Mouse (Mus musculus): Measurements from ENCODE around the gene Tnfrsf11a. TPM values are rescaled to one million over a fixed set of nuclear protein-coding genes. Genes with fewer than 3 reads are reported as not detected.

The Tnfrsf11a gene
- polyA plus RNA-seq, 1 experiment: 2.6 TPM

- Histone ChIP-seq H3K36me3 (ENCODE audit: control insufficient read depth, insufficient read depth, low read length) (no peaks in the 10 kb centered on the region), H3K4me3 (ENCODE audit: insufficient read depth, low read depth, low read length) (no peak overlapping the region), H3K27ac (ENCODE audit: insufficient read depth, low read depth, low read length) (no peak overlapping the region), H3K27me3 (replicated peaks; ENCODE audit: control insufficient read depth, insufficient read depth, low read length) (no peaks in the 10 kb centered on the region), H3K4me1 (ENCODE audit: control insufficient read depth, insufficient read depth, low read length) (no peaks in the 10 kb centered on the region)
- 74% methylated on average over 4 of the region's 4 CpGs for WGBS
- no peak for DNase-seq
- TF ChIP-seq CTCF (conservative IDR thresholded peaks at IDR 0.05; ENCODE audit: insufficient read depth, insufficient read length, low read depth, low read length) (no peak), POLR2A (IDR thresholded peaks at IDR 0.05; ENCODE audit: low read depth, low read length) (no peak)
These were observed 44.5 kb downstream of the Tnfrsf11a start for GRCm38 (mm10) chr1:105824980-105825379.

GRCm38 (mm10) chr1:105827374-105827773, 46.9 kb downstream of the Tnfrsf11a start:
- H3K27ac ChIP-seq (ENCODE audit: insufficient read depth, low read depth, low read length): no peak overlapping the region
- DNase-seq: no peak
- TF ChIP-seq POLR2A (IDR thresholded peaks at IDR 0.05; ENCODE audit: low read depth, low read length) (no peak), CTCF (conservative IDR thresholded peaks at IDR 0.05; ENCODE audit: insufficient read depth, insufficient read length, low read depth, low read length) (no peak)
- no peaks in the 10 kb centered on the region for H3K4me1 ChIP-seq (ENCODE audit: control insufficient read depth, insufficient read depth, low read length)
- no peaks in the 10 kb centered on the region for H3K36me3 ChIP-seq (ENCODE audit: control insufficient read depth, insufficient read depth, low read length)
- H3K27me3 ChIP-seq (replicated peaks; ENCODE audit: control insufficient read depth, insufficient read depth, low read length): no peaks in the 10 kb centered on the region
- no peak overlapping the region for H3K4me3 ChIP-seq (ENCODE audit: insufficient read depth, low read depth, low read length)
- 87% methylated on average over 7 of the region's 7 CpGs for WGBS

GRCm38 (mm10) chr1:105827786-105828345, 47.3 kb downstream of the Tnfrsf11a start:
- H3K4me1 ChIP-seq (ENCODE audit: control insufficient read depth, insufficient read depth, low read length): no peaks in the 10 kb centered on the region
- no peak overlapping the region for H3K27ac ChIP-seq (ENCODE audit: insufficient read depth, low read depth, low read length)
- H3K4me3 ChIP-seq (ENCODE audit: insufficient read depth, low read depth, low read length): no peak overlapping the region
- no peak for DNase-seq
- no peaks in the 10 kb centered on the region for H3K36me3 ChIP-seq (ENCODE audit: control insufficient read depth, insufficient read depth, low read length)
- 88% methylated on average over 8 of the region's 8 CpGs for WGBS
- TF ChIP-seq POLR2A (IDR thresholded peaks at IDR 0.05; ENCODE audit: low read depth, low read length) (no peak), CTCF (conservative IDR thresholded peaks at IDR 0.05; ENCODE audit: insufficient read depth, insufficient read length, low read depth, low read length) (no peak)
- no peaks in the 10 kb centered on the region for H3K27me3 ChIP-seq (replicated peaks; ENCODE audit: control insufficient read depth, insufficient read depth, low read length)

GRCm38 (mm10) chr1:105829171-105829570, 48.7 kb downstream of the Tnfrsf11a start:
- TF ChIP-seq POLR2A (IDR thresholded peaks at IDR 0.05; ENCODE audit: low read depth, low read length) (no peak), CTCF (conservative IDR thresholded peaks at IDR 0.05; ENCODE audit: insufficient read depth, insufficient read length, low read depth, low read length) (no peak)
- DNase-seq: peak; percentile 32
- H3K36me3 ChIP-seq (ENCODE audit: control insufficient read depth, insufficient read depth, low read length): no peaks in the 10 kb centered on the region
- H3K4me1 ChIP-seq (ENCODE audit: control insufficient read depth, insufficient read depth, low read length): no peaks in the 10 kb centered on the region
- 53% methylated on average over 5 of the region's 5 CpGs for WGBS
- no peak overlapping the region for H3K27ac ChIP-seq (ENCODE audit: insufficient read depth, low read depth, low read length)
- no peaks in the 10 kb centered on the region for H3K27me3 ChIP-seq (replicated peaks; ENCODE audit: control insufficient read depth, insufficient read depth, low read length)
- no peak overlapping the region for H3K4me3 ChIP-seq (ENCODE audit: insufficient read depth, low read depth, low read length)

- Histone ChIP-seq H3K4me1 (ENCODE audit: control insufficient read depth, insufficient read depth, low read length) (no peaks in the 10 kb centered on the region), H3K27ac (ENCODE audit: insufficient read depth, low read depth, low read length) (no peak overlapping the region), H3K36me3 (ENCODE audit: control insufficient read depth, insufficient read depth, low read length) (no peaks in the 10 kb centered on the region), H3K27me3 (replicated peaks; ENCODE audit: control insufficient read depth, insufficient read depth, low read length) (no peaks in the 10 kb centered on the region), H3K4me3 (ENCODE audit: insufficient read depth, low read depth, low read length) (no peak overlapping the region)
- TF ChIP-seq CTCF (conservative IDR thresholded peaks at IDR 0.05; ENCODE audit: insufficient read depth, insufficient read length, low read depth, low read length) (no peak), POLR2A (IDR thresholded peaks at IDR 0.05; ENCODE audit: low read depth, low read length) (no peak)
- 82% methylated on average over 1 of the region's 1 CpGs for WGBS
- DNase-seq: no peak
These were observed 52.3 kb downstream of the Tnfrsf11a start for GRCm38 (mm10) chr1:105832784-105833183.

GRCm38 (mm10) chr1:105842950-105843349, 62.4 kb downstream of the Tnfrsf11a start:
- Histone ChIP-seq H3K27ac (ENCODE audit: insufficient read depth, low read depth, low read length) (no peak overlapping the region), H3K4me1 (ENCODE audit: control insufficient read depth, insufficient read depth, low read length) (0 out of 2 replicates have a peak, but pooled peaks cover 2% of the 10 kb centered on the region), H3K36me3 (ENCODE audit: control insufficient read depth, insufficient read depth, low read length) (no peaks in the 10 kb centered on the region), H3K27me3 (replicated peaks; ENCODE audit: control insufficient read depth, insufficient read depth, low read length) (no peaks in the 10 kb centered on the region; the same call in 1 of the 2 replicates), H3K4me3 (ENCODE audit: insufficient read depth, low read depth, low read length) (no peak overlapping the region)
- no peak for DNase-seq
- TF ChIP-seq CTCF (conservative IDR thresholded peaks at IDR 0.05; ENCODE audit: insufficient read depth, insufficient read length, low read depth, low read length): no peak
- TF ChIP-seq POLR2A (IDR thresholded peaks at IDR 0.05; ENCODE audit: low read depth, low read length): no peak
- 42% methylated on average over 10 of the region's 10 CpGs for WGBS

- Histone ChIP-seq H3K27ac (ENCODE audit: insufficient read depth, low read depth, low read length) (no peak overlapping the region), H3K27me3 (replicated peaks; ENCODE audit: control insufficient read depth, insufficient read depth, low read length) (no peaks in the 10 kb centered on the region; the same call in 1 of the 2 replicates), H3K4me1 (ENCODE audit: control insufficient read depth, insufficient read depth, low read length) (0 out of 2 replicates have a peak, but pooled peaks cover 2% of the 10 kb centered on the region), H3K36me3 (ENCODE audit: control insufficient read depth, insufficient read depth, low read length) (no peaks in the 10 kb centered on the region), H3K4me3 (ENCODE audit: insufficient read depth, low read depth, low read length) (no peak overlapping the region)
- TF ChIP-seq POLR2A (IDR thresholded peaks at IDR 0.05; ENCODE audit: low read depth, low read length) (no peak), CTCF (conservative IDR thresholded peaks at IDR 0.05; ENCODE audit: insufficient read depth, insufficient read length, low read depth, low read length) (no peak)
- DNase-seq: no peak
- WGBS: 22% methylated on average over 12 of the region's 12 CpGs
These were observed 62.9 kb downstream of the Tnfrsf11a start for GRCm38 (mm10) chr1:105843386-105843785.
